Mouse (Mus musculus) adrenal gland, adult 2 months (tissue): Measurements from ENCODE around the gene Kank1. TPM values are rescaled to one million over a fixed set of nuclear protein-coding genes. Genes with fewer than 3 reads are reported as not detected.

Experiments used
- DNase-seq: peaks from one replicate; pipeline ENCODE4 v3.0.0; 2021
- long read RNA-seq: library from polyadenylated mRNA; stranded (forward); transcript quantifications from one replicate; pipeline ENCODE4 v2.0.0, GENCODE M21; 2021
- polyA plus RNA-seq: library from polyadenylated mRNA; depleted of rRNA; stranded (reverse); fragments of >200 nt; gene quantifications from 2 replicates; pipeline ENCODE4 v1.2.3, GENCODE M21; 2012; rRNA removed
- total RNA-seq, 2 experiments: library from RNA; stranded (reverse); gene quantifications; 2 replicates each; pipeline ENCODE4 v1.2.3; 2021

Gene Kank1
- 10 to 100 TPM; 15.8 to 20.7 TPM for total RNA-seq
- 13.1 and 15.2 TPM in 2 replicates for polyA plus RNA-seq
- long read RNA-seq, partial matches to known transcripts = 3 of 10 reads
- long read RNA-seq, other reads (novel, unspliced or antisense) = 7 of 10 reads

DNA sequence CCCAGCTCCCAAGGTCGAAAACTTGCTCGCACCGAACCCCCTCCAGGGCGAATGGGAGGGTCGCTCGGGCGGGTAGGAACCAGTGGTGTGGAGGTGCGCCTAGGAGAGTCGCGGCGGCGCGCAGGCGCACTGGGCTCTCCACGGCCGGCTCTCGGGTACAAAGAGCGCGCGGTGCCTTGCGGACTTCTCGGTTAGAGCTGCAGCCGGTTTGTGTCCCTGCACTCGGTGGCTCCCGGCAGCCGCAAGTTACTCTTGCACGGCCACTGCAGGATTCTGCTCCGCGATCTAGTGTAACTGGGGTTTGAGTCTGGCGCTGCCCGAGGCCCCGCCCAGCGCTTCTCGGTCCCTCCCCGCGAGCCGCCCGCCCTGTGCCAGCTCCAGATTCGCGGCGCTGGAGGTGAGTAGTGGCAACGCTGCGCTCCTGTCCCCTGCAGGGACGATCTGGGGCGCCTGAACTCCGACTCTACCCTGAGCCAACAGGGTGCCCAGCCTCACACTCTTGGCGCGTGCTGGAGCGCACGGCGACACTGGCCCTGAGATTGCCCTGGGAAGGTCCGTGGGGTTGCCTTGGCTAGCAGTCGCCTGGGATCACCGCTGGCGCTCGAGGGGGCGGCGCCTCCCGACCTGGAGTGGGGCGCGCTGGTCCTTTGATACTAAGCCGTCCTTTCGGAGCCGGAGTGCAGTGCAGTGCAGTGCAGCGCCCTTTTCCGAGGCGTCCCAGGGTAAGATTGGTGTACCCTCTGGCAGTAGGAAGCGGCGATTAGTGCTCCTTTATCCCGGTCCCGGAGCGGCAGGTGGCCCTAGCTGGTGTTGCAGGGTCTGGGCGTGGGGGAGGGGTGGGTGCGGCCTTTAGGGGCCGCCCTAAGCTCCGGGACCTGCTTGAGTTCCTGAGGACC, at the start of gene Kank1:
Kank1 (plus strand) TSS at position 380 of the 896 bp plus-strand sequence.
- peak; percentile 84 for DNase-seq

- no peak for DNase-seq
These were observed 49.1 kb upstream of the Kank1 start for GRCm38 (mm10) chr19:25187681-25188080.

GRCm38 (mm10) chr19:25193751-25194150, 43.0 kb upstream of the Kank1 start:
- DNase-seq = no peak

GRCm38 (mm10) chr19:25200081-25200860, 36.5 kb upstream of the Kank1 start:
- DNase-seq = no peak

- no peak for DNase-seq
These were observed 33.7 kb upstream of the Kank1 start for GRCm38 (mm10) chr19:25203077-25203476.

GRCm38 (mm10) chr19:25206969-25207368, 29.8 kb upstream of the Kank1 start:
- no peak for DNase-seq

DNA sequence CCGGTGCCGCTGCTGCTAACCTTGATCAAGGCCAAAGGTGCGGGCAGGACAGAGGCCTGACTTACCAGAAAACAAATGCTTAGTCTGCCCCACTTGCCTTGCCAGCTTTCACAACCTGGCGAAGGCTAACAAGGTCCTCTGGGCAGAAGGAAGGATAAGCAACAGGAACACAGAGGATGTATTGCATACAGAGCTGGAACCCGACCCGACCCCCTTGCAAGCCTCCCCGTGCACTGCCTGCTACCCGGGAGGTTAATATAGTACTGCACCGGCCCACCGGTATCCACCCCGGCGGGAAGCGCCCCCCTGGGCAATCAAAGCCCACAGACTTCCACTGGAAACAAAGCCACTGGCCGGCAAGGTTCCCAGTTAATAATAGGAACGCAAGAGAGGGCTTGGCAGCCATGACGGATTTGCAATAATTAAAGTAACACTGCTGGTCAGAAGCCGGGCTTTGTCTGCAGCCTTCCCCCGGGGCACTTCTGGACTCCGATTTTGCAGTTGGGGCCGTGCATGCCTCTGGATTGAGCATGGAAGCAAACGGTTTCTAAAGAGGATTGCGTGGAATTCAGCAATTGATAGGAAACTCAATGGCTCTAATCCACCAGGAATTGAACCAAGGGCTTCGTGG, 28.9 kb upstream of the Kank1 start:
- DNase-seq = peak; percentile 36

- DNase-seq = no peak
These were observed 28.1 kb upstream of the Kank1 start for GRCm38 (mm10) chr19:25208596-25209110.

DNA sequence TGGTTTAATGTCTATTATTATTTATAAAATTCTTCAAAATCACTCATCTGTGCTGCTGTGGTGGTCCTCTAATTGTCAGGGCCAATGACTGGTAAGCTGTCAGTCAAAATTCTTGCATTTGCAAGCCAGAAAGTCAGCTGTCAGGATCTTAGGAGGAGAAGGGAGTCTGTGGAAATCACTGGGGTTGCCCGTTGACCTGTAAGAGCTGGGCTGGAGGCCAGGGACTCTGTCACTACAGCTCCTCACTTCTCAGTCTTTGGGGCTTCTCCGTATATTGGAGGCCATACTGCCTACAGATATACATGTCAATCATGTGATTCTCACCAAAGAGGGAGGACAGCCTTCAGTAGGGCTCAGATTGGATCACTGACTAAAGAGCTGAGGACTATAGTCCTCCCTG, 16.2 kb upstream of the Kank1 start:
- peak; percentile 16 for DNase-seq

GRCm38 (mm10) chr19:25221964-25222640, 14.7 kb upstream of the Kank1 start:
- peak; percentile 31 for DNase-seq

GRCm38 (mm10) chr19:25230058-25230974, 6.5 kb upstream of the Kank1 start:
- DNase-seq = no peak

DNA sequence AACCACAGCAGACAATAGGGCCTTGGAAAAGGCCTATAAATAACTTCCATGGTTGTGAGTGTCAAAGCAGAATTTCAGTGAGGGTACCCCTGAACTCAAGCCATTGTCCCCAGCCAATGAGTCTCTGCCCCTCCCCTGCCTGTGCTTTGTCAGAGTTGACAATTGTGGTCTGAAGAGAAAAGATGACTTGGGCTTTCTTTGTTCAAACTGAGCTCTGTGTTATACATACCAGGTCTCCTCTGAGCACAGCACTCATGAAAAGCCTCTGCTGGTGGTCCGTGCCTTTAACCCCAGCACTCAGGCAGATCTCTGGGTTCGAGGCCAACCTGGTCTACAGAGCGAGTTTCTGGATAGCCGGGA, 5.8 kb upstream of the Kank1 start:
- no peak for DNase-seq

- peak; percentile 6 for DNase-seq
These were observed 4.7 kb upstream of the Kank1 start for GRCm38 (mm10) chr19:25232032-25232431.

GRCm38 (mm10) chr19:25237492-25238040, 791 bp downstream of the Kank1 start:
- peak; percentile 45 for DNase-seq

- no peak for DNase-seq
These were observed 1.3 kb downstream of the Kank1 start for GRCm38 (mm10) chr19:25238121-25238520.

GRCm38 (mm10) chr19:25243566-25243965, 6.8 kb downstream of the Kank1 start:
- DNase-seq = no peak

- DNase-seq = no peak
These were observed 9.3 kb downstream of the Kank1 start for GRCm38 (mm10) chr19:25246062-25246461.

GRCm38 (mm10) chr19:25247858-25248552, 11.2 kb downstream of the Kank1 start:
- no peak for DNase-seq

GRCm38 (mm10) chr19:25249230-25249629, 12.5 kb downstream of the Kank1 start:
- DNase-seq = no peak
